Mouse (Mus musculus) neural tube, embryonic 13.5 days (tissue): ENCODE data around the gene Sgms1. TPM values are rescaled to one million over a fixed set of nuclear protein-coding genes. Genes with fewer than 3 reads are reported as not detected.
A peak's percentile ranks its signal among the peaks of the same experiment; 100 is the strongest.
"Not testable (repeated sequence)": the region's sequence is repeated elsewhere in the genome, so short reads cannot be mapped to it uniquely, and the experiment has no call there.

Experiments
- ATAC-seq: fragments of 200-750 bp; cut with Nextera tagmentation; 2 replicates; pipeline ENCODE4 v1.8.0; 2017; ENCODE audit warnings: low read depth, mild to moderate bottlenecking, moderate TSS enrichment, moderate library complexity
- H3K27ac ChIP-seq: fragments of 300-500 bp; sonication (generic); replicated peaks from 2 replicates; pipeline ENCODE4 v1.5.1; 2015; ENCODE audit warnings: moderate library complexity, mild to moderate bottlenecking, inconsistent platforms
- H3K27me3 ChIP-seq: fragments of 300-500 bp; sonication (generic); 2 replicates; pipeline ENCODE4 v1.6.1; 2015; ENCODE audit warnings: mild to moderate bottlenecking, inconsistent platforms
- H3K36me3 ChIP-seq: fragments of 300-500 bp; sonication (generic); 2 replicates; pipeline ENCODE4 v1.6.1; 2015; ENCODE audit warnings: mild to moderate bottlenecking, inconsistent platforms
- H3K4me1 ChIP-seq: fragments of 300-500 bp; sonication (generic); replicated peaks from 2 replicates; pipeline ENCODE4 v1.6.1; 2015; ENCODE audit warnings: inconsistent platforms
- H3K4me2 ChIP-seq: fragments of 300-500 bp; sonication (generic); 2 replicates; pipeline ENCODE4 v1.6.1; 2015; ENCODE audit warnings: inconsistent platforms, mild to moderate bottlenecking, moderate library complexity
- H3K4me3 ChIP-seq: fragments of 300-500 bp; sonication (generic); 2 replicates; pipeline ENCODE4 v1.5.1; 2015; ENCODE audit warnings: mild to moderate bottlenecking, inconsistent platforms
- H3K9ac ChIP-seq: fragments of 300-500 bp; sonication (generic); 2 replicates; pipeline ENCODE4 v1.6.1; 2015; ENCODE audit warnings: moderate library complexity, mild to moderate bottlenecking, inconsistent platforms
- H3K9me3 ChIP-seq: fragments of 300-500 bp; sonication (generic); 2 replicates; pipeline ENCODE4 v1.6.1; 2016; ENCODE audit warnings: inconsistent platforms
- WGBS: fragments of 180-500 bp; shearing (Covaris S2); methylation state at CpG from one replicate; pipeline ENCODE4 v1.1.7; 2015; 5-methylcytosine and 5-hydroxymethylcytosine counted together
- polyA plus RNA-seq: library from polyadenylated mRNA; unstranded; fragments of >200 nt; fragmentation: Nextera tagmentation; extraction: Ambion mirVana; gene quantifications from 2 replicates; pipeline ENCODE4 v1.2.1, GENCODE M21; 2015

Gene Sgms1
- polyA plus RNA-seq, 1 experiment from 2014 or later = 18.7 TPM

DNA sequence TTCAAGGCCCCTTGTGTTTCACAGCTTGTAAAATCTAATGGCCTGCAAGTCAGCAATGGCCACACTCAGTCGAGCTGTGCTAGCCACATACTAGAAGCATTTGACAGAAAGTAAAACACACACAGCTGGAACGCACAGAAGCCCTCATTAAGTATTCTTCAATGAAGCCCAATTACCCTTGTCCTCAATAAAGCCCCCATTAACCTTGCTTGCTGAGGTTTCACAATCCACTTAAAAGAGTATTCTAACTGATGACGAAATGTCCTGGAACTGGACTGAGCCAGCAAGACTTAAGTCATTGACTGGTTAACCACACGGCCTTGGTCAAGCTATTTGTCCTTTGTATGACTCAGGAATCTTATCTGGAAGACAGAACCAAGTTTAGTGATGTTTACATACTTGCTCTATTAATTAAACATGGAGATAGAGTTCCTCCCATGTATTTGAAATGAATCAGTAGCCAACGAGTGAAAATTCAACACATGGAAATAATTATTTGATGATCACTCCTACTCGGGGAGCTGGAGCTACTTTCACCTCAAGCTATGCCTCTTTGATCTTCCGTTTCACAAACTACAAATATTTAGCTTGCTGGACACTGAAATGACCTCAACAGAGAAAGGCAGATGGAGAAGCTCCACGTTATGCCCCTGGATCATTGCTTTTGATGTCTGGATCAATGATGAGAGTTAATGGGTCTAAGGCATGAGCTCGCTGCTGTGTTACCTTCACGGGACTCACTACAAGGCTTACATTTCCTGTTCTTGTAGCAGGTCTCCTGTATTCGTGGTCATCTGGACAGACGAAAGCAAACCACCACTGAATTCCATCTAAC, 69.8 kb downstream of the Sgms1 start:
- H3K9me3 ChIP-seq = no peaks in the 10 kb centered on the region
- ATAC-seq = no peak
- peaks cover 33% of the 10 kb centered on the region for H3K4me1 ChIP-seq
- H3K4me2 ChIP-seq = no peak overlapping the region
- 46% methylated on average over 12 of the region's 12 CpGs for WGBS
- H3K27ac ChIP-seq = no peak overlapping the region
- no peak overlapping the region for H3K9ac ChIP-seq
- H3K27me3 ChIP-seq = no peaks in the 10 kb centered on the region
- H3K36me3 ChIP-seq = no peaks in the 10 kb centered on the region
- no peak overlapping the region for H3K4me3 ChIP-seq

- Histone ChIP-seq H3K9me3 (no peaks in the 10 kb centered on the region), H3K36me3 (no peaks in the 10 kb centered on the region), H3K27ac (no peak overlapping the region), H3K9ac (no peak overlapping the region), H3K27me3 (no peaks in the 10 kb centered on the region), H3K4me1 (peaks cover 33% of the 10 kb centered on the region), H3K4me3 (no peak overlapping the region), H3K4me2 (no peak overlapping the region)
- no peak for ATAC-seq
- 31% methylated on average over 1 of the region's 1 CpGs for WGBS
Measured at GRCm38 (mm10) chr19:32319057-32319456, 70.5 kb downstream of the Sgms1 start.

- WGBS = 95% methylated on average over 1 of the region's 1 CpGs
- not testable (repeated sequence) for H3K9ac ChIP-seq, H3K4me2 ChIP-seq, H3K36me3 ChIP-seq, H3K27ac ChIP-seq, ATAC-seq, H3K9me3 ChIP-seq, H3K27me3 ChIP-seq, H3K4me3 ChIP-seq
- H3K4me1 ChIP-seq = peaks cover 23% of the 10 kb centered on the region
Measured at GRCm38 (mm10) chr19:32317347-32317746, 72.2 kb downstream of the Sgms1 start.

DNA sequence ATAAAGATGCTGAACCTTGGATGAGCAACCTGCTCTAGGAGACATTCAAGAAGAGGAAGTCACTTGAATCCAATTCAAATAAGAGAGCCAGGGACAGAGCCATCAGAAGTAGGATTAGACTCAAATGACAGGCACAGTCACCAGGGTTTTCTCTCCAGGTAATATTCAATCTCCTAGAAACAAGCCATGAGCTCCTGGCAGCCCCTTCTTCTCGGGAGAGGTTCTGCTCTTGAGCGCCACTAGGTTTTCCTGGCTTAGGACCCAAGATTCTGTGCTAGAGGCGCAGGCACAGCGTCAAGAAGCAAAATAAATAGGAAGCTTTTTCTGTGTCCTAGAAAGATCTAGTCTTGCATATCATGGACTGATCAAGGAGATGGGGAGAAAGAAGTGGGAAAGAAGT, 76.2 kb downstream of the Sgms1 start:
- no peak for ATAC-seq
- Histone ChIP-seq H3K36me3 (no peaks in the 10 kb centered on the region), H3K9me3 (no peaks in the 10 kb centered on the region), H3K27me3 (no peaks in the 10 kb centered on the region), H3K4me2 (no peak overlapping the region), H3K4me3 (no peak overlapping the region), H3K4me1 (no peaks in the 10 kb centered on the region), H3K9ac (no peak overlapping the region), H3K27ac (no peak overlapping the region)
- WGBS = 95% methylated on average over 4 of the region's 4 CpGs

GRCm38 (mm10) chr19:32311762-32312161, 77.8 kb downstream of the Sgms1 start:
- Histone ChIP-seq H3K9me3 (no peaks in the 10 kb centered on the region), H3K9ac (no peak overlapping the region), H3K4me2 (no peak overlapping the region), H3K27ac (no peak overlapping the region), H3K4me1 (no peaks in the 10 kb centered on the region), H3K27me3 (no peaks in the 10 kb centered on the region), H3K4me3 (no peak overlapping the region), H3K36me3 (no peaks in the 10 kb centered on the region)
- no peak for ATAC-seq
- 95% methylated on average over 5 of the region's 5 CpGs for WGBS

- no peak overlapping the region for H3K4me3 ChIP-seq
- ATAC-seq = no peak
- H3K9me3 ChIP-seq = no peaks in the 10 kb centered on the region
- H3K4me1 ChIP-seq = no peaks in the 10 kb centered on the region
- 98% methylated on average over 3 of the region's 3 CpGs for WGBS
- no peak overlapping the region for H3K4me2 ChIP-seq
- no peak overlapping the region for H3K27ac ChIP-seq
- no peaks in the 10 kb centered on the region for H3K36me3 ChIP-seq
- H3K9ac ChIP-seq = no peak overlapping the region
- no peaks in the 10 kb centered on the region for H3K27me3 ChIP-seq
Measured at GRCm38 (mm10) chr19:32311063-32311462, 78.5 kb downstream of the Sgms1 start.

DNA sequence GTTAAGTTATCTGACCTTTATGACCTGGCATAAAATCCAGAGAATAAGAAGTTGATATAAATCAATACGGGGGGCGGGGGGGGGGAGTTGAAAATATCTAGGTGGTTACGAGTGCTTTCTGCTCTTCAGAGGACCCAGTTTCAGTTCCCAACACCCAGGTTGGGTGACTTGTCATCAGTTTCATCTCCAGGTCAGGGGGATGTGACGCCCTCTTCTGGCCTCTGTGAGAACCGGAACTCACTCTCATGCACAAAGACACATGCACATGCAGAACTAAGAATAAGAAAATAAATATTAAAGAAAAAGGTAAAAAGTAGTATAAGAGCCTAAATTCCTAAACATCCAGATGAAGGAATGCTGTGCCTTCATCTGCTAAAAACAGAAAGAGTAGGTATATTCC, 79.0 kb downstream of the Sgms1 start:
- WGBS = 92% methylated on average over 5 of the region's 5 CpGs

GRCm38 (mm10) chr19:32309346-32309745, 80.2 kb downstream of the Sgms1 start:
- H3K4me2 ChIP-seq = no peak overlapping the region
- 92% methylated on average over 3 of the region's 3 CpGs for WGBS
- ATAC-seq = no peak
- H3K27ac ChIP-seq = no peak overlapping the region
- no peaks in the 10 kb centered on the region for H3K9me3 ChIP-seq
- no peaks in the 10 kb centered on the region for H3K36me3 ChIP-seq
- H3K9ac ChIP-seq = no peak overlapping the region
- H3K4me1 ChIP-seq = peaks cover 7% of the 10 kb centered on the region; the same call in 1 of the 2 replicates
- no peak overlapping the region for H3K4me3 ChIP-seq
- H3K27me3 ChIP-seq = no peaks in the 10 kb centered on the region

More for the DNA sequence above, 79.0 kb downstream of the Sgms1 start:
- ATAC-seq = no peak
- Histone ChIP-seq H3K36me3 (no peaks in the 10 kb centered on the region), H3K27me3 (no peaks in the 10 kb centered on the region), H3K4me1 (no peaks in the 10 kb centered on the region), H3K4me2 (no peak overlapping the region), H3K9me3 (no peaks in the 10 kb centered on the region), H3K4me3 (no peak overlapping the region), H3K9ac (no peak overlapping the region), H3K27ac (no peak overlapping the region)

GRCm38 (mm10) chr19:32308311-32308710, 81.2 kb downstream of the Sgms1 start:
- Histone ChIP-seq H3K9ac (no peak overlapping the region), H3K27ac (no peak overlapping the region), H3K4me3 (no peak overlapping the region), H3K4me2 (no peak overlapping the region), H3K27me3 (no peaks in the 10 kb centered on the region), H3K4me1 (peaks cover 11% of the 10 kb centered on the region), H3K36me3 (no peaks in the 10 kb centered on the region), H3K9me3 (no peaks in the 10 kb centered on the region)
- 86% methylated on average over 3 of the region's 3 CpGs for WGBS
- no peak for ATAC-seq

GRCm38 (mm10) chr19:32304898-32305297, 84.6 kb downstream of the Sgms1 start:
- H3K9ac ChIP-seq = no peak overlapping the region
- H3K9me3 ChIP-seq = no peaks in the 10 kb centered on the region
- H3K36me3 ChIP-seq = no peaks in the 10 kb centered on the region
- no peak for ATAC-seq
- H3K4me3 ChIP-seq = no peak overlapping the region
- no peaks in the 10 kb centered on the region for H3K27me3 ChIP-seq
- peak overlapping the region; percentile 34; the same call in 1 of the 2 replicates for H3K27ac ChIP-seq
- no peak overlapping the region for H3K4me2 ChIP-seq
- H3K4me1 ChIP-seq = peaks cover 11% of the 10 kb centered on the region
- 47% methylated on average over 4 of the region's 4 CpGs for WGBS

- H3K4me1 ChIP-seq = peaks cover 11% of the 10 kb centered on the region
- H3K9me3 ChIP-seq = no peaks in the 10 kb centered on the region
- no peaks in the 10 kb centered on the region for H3K27me3 ChIP-seq
- H3K4me3 ChIP-seq = no peak overlapping the region
- H3K9ac ChIP-seq = no peak overlapping the region
- no peaks in the 10 kb centered on the region for H3K36me3 ChIP-seq
- H3K27ac ChIP-seq = peak overlapping the region; percentile 34; the same call in 1 of the 2 replicates
- 70% methylated on average over 9 of the region's 9 CpGs for WGBS
- H3K4me2 ChIP-seq = no peak overlapping the region
- peak; percentile 53; the same call in 1 of the 2 replicates for ATAC-seq
Measured at GRCm38 (mm10) chr19:32304008-32304873, 85.3 kb downstream of the Sgms1 start.

- H3K27me3 ChIP-seq = no peaks in the 10 kb centered on the region
- H3K36me3 ChIP-seq = no peaks in the 10 kb centered on the region
- H3K9ac ChIP-seq = no peak overlapping the region
- no peak overlapping the region for H3K4me2 ChIP-seq
- H3K9me3 ChIP-seq = no peaks in the 10 kb centered on the region
- no peak overlapping the region for H3K27ac ChIP-seq
- WGBS = 79% methylated on average over 5 of the region's 5 CpGs
- peaks cover 11% of the 10 kb centered on the region for H3K4me1 ChIP-seq
- no peak for ATAC-seq
- no peak overlapping the region for H3K4me3 ChIP-seq
Measured at GRCm38 (mm10) chr19:32302835-32303381, 86.6 kb downstream of the Sgms1 start.
